Mouse (Mus musculus) hindbrain, postnatal 0 days (tissue): ENCODE data around the gene Mapk12. TPM values are rescaled to one million over a fixed set of nuclear protein-coding genes. Genes with fewer than 3 reads are reported as not detected.
A peak's percentile ranks its signal among the peaks of the same experiment; 100 is the strongest.

ENCODE experiments used
- ATAC-seq: fragments of 200-750 bp; cut with Nextera tagmentation; 2 replicates; pipeline ENCODE4 v1.8.0; 2017; ENCODE audit warnings: mild to moderate bottlenecking, moderate TSS enrichment, moderate library complexity
- DNase-seq: peaks from one replicate; pipeline ENCODE4 v3.0.0-alpha.2; 2015; ENCODE audit warnings: low spot score
- H3K27ac ChIP-seq: fragments of 300-500 bp; sonication (generic); 2 replicates; pipeline ENCODE4 v1.5.1; 2014; ENCODE audit warnings: mild to moderate bottlenecking
- H3K27me3 ChIP-seq: fragments of 300-500 bp; sonication (generic); 2 replicates; pipeline ENCODE4 v1.6.1; 2014; ENCODE audit warnings: low read length, mixed read lengths; ENCODE audit not compliant: insufficient read depth
- H3K36me3 ChIP-seq: fragments of 300-500 bp; sonication (generic); 2 replicates; pipeline ENCODE4 v1.6.1; 2014; ENCODE audit warnings: low read length, mixed read lengths; ENCODE audit not compliant: insufficient read depth
- H3K4me1 ChIP-seq: fragments of 300-500 bp; sonication (generic); 2 replicates; pipeline ENCODE4 v1.6.1; 2014; ENCODE audit warnings: antibody characterized with exemption, low read length, mixed read lengths; ENCODE audit not compliant: insufficient read depth
- H3K4me2 ChIP-seq: fragments of 300-500 bp; sonication (generic); 2 replicates; pipeline ENCODE4 v1.6.1; 2014; ENCODE audit warnings: low read depth, mild to moderate bottlenecking, low read length, moderate library complexity, mixed read lengths
- H3K4me3 ChIP-seq: fragments of 300-500 bp; sonication (generic); 2 replicates; pipeline ENCODE4 v1.5.1; 2014; ENCODE audit warnings: low read length
- H3K9ac ChIP-seq: fragments of 300-500 bp; sonication (generic); replicated peaks from 2 replicates; pipeline ENCODE4 v1.6.1; 2014; ENCODE audit warnings: mild to moderate bottlenecking, low read length, moderate library complexity, mixed read lengths
- H3K9me3 ChIP-seq: fragments of 300-500 bp; sonication (generic); 2 replicates; pipeline ENCODE4 v1.6.1; 2016; ENCODE audit warnings: low read length, mixed read lengths
- CTCF ChIP-seq: IDR thresholded peaks from 2 replicates; pipeline ENCODE4 v1.5.1; 2016; ENCODE audit warnings: antibody characterized with exemption, control low read depth, low read depth
- WGBS: fragments of 180-500 bp; shearing (Covaris S2); extraction: QIAGEN DNeasy Blood & Tissue Kit; methylation state at CpG from one replicate; pipeline ENCODE4 v1.1.7; 2014; 5-methylcytosine and 5-hydroxymethylcytosine counted together
- polyA plus RNA-seq: library from polyadenylated mRNA; unstranded; fragments of >200 nt; fragmentation: Nextera tagmentation; extraction: Ambion mirVana; gene quantifications from 2 replicates; pipeline ENCODE4 v1.2.1, GENCODE M21; 2015
- total RNA-seq: library from RNA; depleted of rRNA; stranded (reverse); fragments of >200 nt; gene quantifications from 2 replicates; pipeline ENCODE4 v1.2.3, GENCODE M21; 2014

The Mapk12 gene
- total and polyA plus RNA-seq, 2 experiments from 2014 or later, result 2.6 to 4.8 TPM

DNA sequence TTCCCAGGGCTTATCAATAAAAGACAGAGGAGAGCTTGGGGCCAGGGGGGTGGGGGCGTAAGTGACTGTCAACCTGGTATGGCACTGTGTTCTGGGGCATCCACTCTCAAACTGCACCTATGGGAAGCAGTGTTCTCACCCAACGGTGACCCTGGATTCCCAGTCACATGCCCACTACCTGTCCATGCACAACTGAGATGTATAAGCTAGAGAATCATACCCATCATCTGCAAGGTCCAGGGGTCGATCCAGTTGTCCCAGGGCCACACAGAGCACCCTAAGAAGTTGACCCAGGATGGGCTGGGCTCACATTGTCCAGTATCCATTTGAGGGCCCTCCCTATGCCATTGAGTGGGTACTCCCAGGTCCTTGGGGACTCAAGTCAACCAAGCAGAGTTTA is 16.2 kb downstream of the Mapk12 start:
- Histone ChIP-seq H3K9ac (peak overlapping the region; percentile 83; the same call in 1 of the 2 replicates), H3K36me3 (no peaks in the 10 kb centered on the region), H3K4me1 (peaks cover 33% of the 10 kb centered on the region), H3K27me3 (no peaks in the 10 kb centered on the region), H3K4me3 (no peak overlapping the region), H3K4me2 (no peak overlapping the region), H3K27ac (peak overlapping the region; percentile 93; the same call in 1 of the 2 replicates), H3K9me3 (no peaks in the 10 kb centered on the region)
- TF ChIP-seq CTCF, result no peak
- WGBS, result 91% methylated on average over 3 of the region's 3 CpGs
- DNase-seq (no peak), ATAC-seq (no peak)

DNA sequence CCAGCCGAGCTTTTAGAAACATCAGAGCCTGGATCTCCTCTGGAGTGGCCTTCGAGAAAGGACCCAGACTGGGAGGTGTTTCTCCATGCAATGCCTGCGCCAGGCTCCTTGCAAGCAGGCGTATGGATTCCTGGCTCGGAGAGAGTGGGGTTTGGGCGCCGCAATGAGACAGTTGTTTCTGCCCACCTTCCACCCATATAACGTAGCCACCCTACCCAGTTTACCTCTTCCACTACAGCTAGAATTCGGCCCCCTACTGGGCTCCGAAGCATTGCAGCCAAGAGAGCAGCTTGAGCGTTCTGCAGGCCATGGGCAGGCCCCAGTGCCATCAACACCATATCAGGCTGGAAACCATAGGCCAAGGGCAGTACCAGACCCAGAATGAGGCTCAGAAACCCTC is 16.9 kb downstream of the Mapk12 start:
- peak overlapping the region; percentile 85 for H3K4me2 ChIP-seq
- peaks cover 29% of the 10 kb centered on the region for H3K4me1 ChIP-seq
- 30% methylated on average over 11 of the region's 11 CpGs for WGBS

DNA sequence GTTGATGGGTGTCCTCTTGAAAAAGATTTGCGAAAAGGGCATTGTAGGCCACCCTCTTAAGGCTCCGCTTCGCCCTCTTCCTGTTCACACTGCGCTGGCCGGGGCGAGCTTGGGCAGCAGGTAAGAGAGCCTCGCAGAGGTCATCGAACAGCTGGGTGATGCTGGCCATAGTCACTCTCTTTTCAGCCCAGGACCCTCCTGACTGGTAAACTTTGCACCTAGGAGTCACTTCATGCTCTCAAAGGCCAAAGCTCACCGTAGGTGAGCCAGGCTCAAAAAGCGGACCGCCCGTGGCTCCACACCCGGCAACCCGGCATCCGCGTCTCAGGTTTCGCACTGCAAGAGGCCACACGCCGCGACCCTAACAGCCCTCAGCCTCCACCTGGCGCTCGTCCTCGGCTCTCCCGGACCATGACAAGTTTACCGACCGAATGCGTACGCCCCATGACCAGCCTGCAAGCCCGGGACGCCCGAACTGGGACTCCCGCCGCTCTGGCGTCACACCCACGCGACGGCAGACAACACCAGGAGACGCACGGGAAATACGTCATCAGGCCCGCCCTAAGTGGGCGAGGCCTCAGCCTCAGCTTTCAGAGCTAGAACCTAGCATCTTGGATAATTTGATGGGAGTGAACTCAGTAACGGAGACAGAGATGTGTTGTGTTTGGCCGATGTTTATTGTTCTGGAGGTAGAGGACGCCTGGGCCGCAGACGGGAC is 17.7 kb downstream of the Mapk12 start, which contains the start of gene Tubgcp6:
Gene Tubgcp6 (minus strand): TSS at position 464 of the 718 bp plus-strand sequence.
- under 1% methylated on average over 47 of the region's 47 CpGs for WGBS

More for the DNA sequence above, 16.9 kb downstream of the Mapk12 start:
- Histone ChIP-seq H3K9ac (peak overlapping the region; percentile 83), H3K27me3 (no peaks in the 10 kb centered on the region), H3K27ac (peak overlapping the region; percentile 93), H3K9me3 (no peaks in the 10 kb centered on the region), H3K36me3 (no peaks in the 10 kb centered on the region), H3K4me3 (peak overlapping the region; percentile 69)
- DNase-seq (peak; percentile 74), ATAC-seq (peak; percentile 34; the same call in 1 of the 2 replicates)
- peak; percentile 62 for TF ChIP-seq CTCF

DNA sequence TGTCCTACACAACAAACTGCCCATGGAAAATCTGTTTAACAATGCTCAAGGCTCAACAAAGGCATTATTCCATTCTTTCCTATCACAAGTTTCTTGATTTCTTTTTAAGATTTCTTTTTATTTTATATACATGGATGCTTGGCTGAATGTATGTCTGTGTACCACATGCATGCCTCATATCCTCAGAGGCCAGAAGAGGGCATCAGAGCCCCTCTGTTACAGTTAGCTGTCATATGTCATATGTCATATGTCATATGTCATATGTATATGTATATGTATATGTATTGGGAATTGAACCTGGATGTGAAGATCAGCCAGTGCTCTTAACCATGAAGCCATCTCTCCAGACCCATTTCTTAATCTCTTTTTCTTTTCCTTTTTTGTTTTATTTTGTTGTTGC is 22.5 kb downstream of the Mapk12 start:
- H3K4me3 ChIP-seq, result no peak overlapping the region
- DNase-seq, result no peak
- peaks cover 16% of the 10 kb centered on the region for H3K36me3 ChIP-seq

More for the DNA sequence above, 17.7 kb downstream of the Mapk12 start, which contains the start of gene Tubgcp6:
- H3K9me3 ChIP-seq, result no peaks in the 10 kb centered on the region
- peak within 1 kb of the TSS; percentile 85 for H3K4me2 ChIP-seq
- ATAC-seq (peak; percentile 87), DNase-seq (peak; percentile 99)
- peak within 1 kb of the TSS; percentile 93 for H3K27ac ChIP-seq
- peaks cover 26% of the 10 kb centered on the region for H3K4me1 ChIP-seq
- no peaks in the 10 kb centered on the region for H3K27me3 ChIP-seq
- peak within 1 kb of the TSS; percentile 83 for H3K9ac ChIP-seq
- no peaks in the 10 kb centered on the region for H3K36me3 ChIP-seq
- TF ChIP-seq CTCF, result no peak
- peak within 1 kb of the TSS; percentile 69 for H3K4me3 ChIP-seq

DNA sequence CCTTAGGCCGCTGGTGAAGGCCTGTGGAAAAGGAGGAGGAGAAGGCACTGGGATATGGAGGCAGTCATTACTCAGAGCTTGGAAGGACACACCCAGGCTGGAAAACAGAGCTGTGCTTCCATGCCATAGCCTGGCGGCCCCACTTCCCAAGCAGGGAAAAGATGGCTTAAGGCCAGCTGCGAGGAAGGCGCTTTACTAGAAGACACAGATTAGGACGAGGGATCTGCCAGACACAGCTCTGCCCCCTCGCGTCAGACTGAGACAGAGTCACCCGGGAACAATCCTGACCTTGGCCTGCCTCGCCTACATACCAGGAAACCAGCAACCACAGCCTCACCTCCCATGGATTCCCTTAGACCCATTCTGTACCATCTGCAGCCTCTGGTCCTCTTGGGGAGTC is 30.4 kb downstream of the Mapk12 start:
- H3K36me3 ChIP-seq, result peaks cover 62% of the 10 kb centered on the region
- TF ChIP-seq CTCF, result no peak
- ATAC-seq (no peak), DNase-seq (no peak)
- H3K9me3 ChIP-seq, result no peaks in the 10 kb centered on the region
- H3K4me1 ChIP-seq, result no peaks in the 10 kb centered on the region
- H3K27ac ChIP-seq, result no peak overlapping the region
- H3K27me3 ChIP-seq, result no peaks in the 10 kb centered on the region
- H3K4me3 ChIP-seq, result no peak overlapping the region
- no peak overlapping the region for H3K4me2 ChIP-seq
- H3K9ac ChIP-seq, result no peak overlapping the region
- 71% methylated on average over 9 of the region's 9 CpGs for WGBS

More for the DNA sequence above, 22.5 kb downstream of the Mapk12 start:
- Histone ChIP-seq H3K9me3 (no peaks in the 10 kb centered on the region), H3K9ac (no peak overlapping the region), H3K4me1 (peaks cover 17% of the 10 kb centered on the region), H3K4me2 (no peak overlapping the region), H3K27me3 (no peaks in the 10 kb centered on the region), H3K27ac (no peak overlapping the region)
- TF ChIP-seq CTCF, result peak; percentile 56
- no peak for ATAC-seq

DNA sequence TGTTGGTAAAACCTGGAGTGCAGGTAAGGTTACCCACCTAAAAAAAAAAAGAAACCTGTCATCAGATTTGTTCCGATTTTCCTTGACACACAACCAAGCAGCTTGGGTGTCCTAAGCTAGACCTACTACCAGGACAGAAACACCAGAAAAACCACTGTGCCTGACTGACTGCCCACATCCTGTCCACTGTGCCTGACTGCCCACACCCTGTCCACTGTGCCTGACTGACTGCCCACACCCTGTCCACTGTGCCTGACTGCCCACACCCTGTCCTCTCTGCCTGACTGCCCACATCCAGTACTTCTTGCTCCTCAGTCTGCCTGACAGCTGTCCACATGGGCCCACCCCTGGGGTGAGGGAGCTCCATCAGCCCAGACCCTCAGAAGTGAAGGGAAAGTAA is 33.5 kb downstream of the Mapk12 start:
- Histone ChIP-seq H3K36me3 (peaks cover 70% of the 10 kb centered on the region), H3K4me3 (no peak overlapping the region), H3K27me3 (no peaks in the 10 kb centered on the region), H3K27ac (no peak overlapping the region), H3K9ac (no peak overlapping the region), H3K4me2 (no peak overlapping the region), H3K4me1 (no peaks in the 10 kb centered on the region), H3K9me3 (no peaks in the 10 kb centered on the region)
- 96% methylated on average over 1 of the region's 1 CpGs for WGBS
- DNase-seq (no peak), ATAC-seq (no peak)
- no peak for TF ChIP-seq CTCF

DNA sequence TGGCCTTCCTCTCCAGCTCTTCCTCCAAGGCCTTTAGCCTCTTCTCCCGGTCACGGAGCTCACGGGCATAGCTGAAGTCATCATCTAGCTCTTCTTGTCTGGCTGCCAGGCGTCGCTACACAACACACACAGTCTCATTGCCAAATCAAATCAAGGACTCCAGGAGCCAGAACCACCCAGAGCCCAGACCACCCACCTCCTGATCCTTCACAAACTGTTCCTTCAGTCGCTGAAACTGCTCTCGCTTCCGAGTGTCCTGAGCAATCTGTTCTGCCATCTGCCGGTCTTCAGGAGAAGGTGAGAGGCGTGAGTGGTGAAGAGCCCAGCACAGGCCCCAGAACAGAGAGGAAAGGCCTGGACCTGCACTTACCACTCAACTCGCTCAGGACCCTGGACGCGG is 34.4 kb downstream of the Mapk12 start:
- Histone ChIP-seq H3K4me3 (no peak overlapping the region), H3K27me3 (no peaks in the 10 kb centered on the region), H3K27ac (no peak overlapping the region), H3K4me2 (no peak overlapping the region), H3K4me1 (no peaks in the 10 kb centered on the region), H3K9ac (no peak overlapping the region), H3K9me3 (no peaks in the 10 kb centered on the region), H3K36me3 (peaks cover 73% of the 10 kb centered on the region)
- DNase-seq (no peak), ATAC-seq (no peak)
- TF ChIP-seq CTCF, result no peak
- WGBS, result 84% methylated on average over 13 of the region's 13 CpGs
